Mouse (Mus musculus) intestine, postnatal 0 days (tissue): ENCODE measurements around the gene Cyp4a10. TPM values are rescaled to one million over a fixed set of nuclear protein-coding genes. Genes with fewer than 3 reads are reported as not detected.
"Not testable (repeated sequence)": the region's sequence is repeated elsewhere in the genome, so short reads cannot be mapped to it uniquely, and the experiment has no call there.

ENCODE experiments used
- ATAC-seq: fragments of 200-750 bp; cut with Nextera tagmentation; 2 replicates; pipeline ENCODE4 v1.8.0; 2017; ENCODE audit warnings: mild to moderate bottlenecking, moderate TSS enrichment, moderate library complexity
- H3K27ac ChIP-seq: fragments of 300-500 bp; sonication (generic); 2 replicates; pipeline ENCODE4 v1.5.1; 2014; ENCODE audit warnings: mild to moderate bottlenecking, low read depth, low read length, moderate library complexity
- H3K27me3 ChIP-seq: fragments of 300-500 bp; sonication (generic); replicated peaks from 2 replicates; pipeline ENCODE4 v1.6.1; 2014; ENCODE audit warnings: low read length, mixed read lengths; ENCODE audit not compliant: control insufficient read depth, insufficient read depth
- H3K36me3 ChIP-seq: fragments of 300-500 bp; sonication (generic); 2 replicates; pipeline ENCODE4 v1.6.1; 2014; ENCODE audit warnings: mild to moderate bottlenecking, moderate library complexity; ENCODE audit not compliant: control insufficient read depth, insufficient read depth
- H3K4me1 ChIP-seq: fragments of 300-500 bp; sonication (generic); replicated peaks from 2 replicates; pipeline ENCODE4 v1.6.1; 2014; ENCODE audit warnings: antibody characterized with exemption, low read length, mixed read lengths; ENCODE audit not compliant: control insufficient read depth, insufficient read depth
- H3K4me2 ChIP-seq: fragments of 300-500 bp; sonication (generic); replicated peaks from 2 replicates; pipeline ENCODE4 v1.6.1; 2014; ENCODE audit warnings: low read depth, mild to moderate bottlenecking, moderate library complexity
- H3K4me3 ChIP-seq: fragments of 300-500 bp; sonication (generic); 2 replicates; pipeline ENCODE4 v1.5.1; 2014; ENCODE audit warnings: low read depth, low read length
- H3K9ac ChIP-seq: fragments of 300-500 bp; sonication (generic); 2 replicates; pipeline ENCODE4 v1.6.1; 2014; ENCODE audit warnings: mild to moderate bottlenecking, low read depth, low read length
- H3K9me3 ChIP-seq: fragments of 300-500 bp; sonication (generic); 2 replicates; pipeline ENCODE4 v1.6.1; 2016; ENCODE audit warnings: mixed run types; ENCODE audit not compliant: control insufficient read depth
- CTCF ChIP-seq: sonication (generic); IDR thresholded peaks from 2 replicates; pipeline ENCODE4 v1.5.1; 2016; ENCODE audit warnings: low read depth, mild to moderate bottlenecking, control low read depth, antibody characterized with exemption, moderate library complexity
- WGBS: fragments of 180-500 bp; shearing (Covaris S2); extraction: QIAGEN DNeasy Blood & Tissue Kit; methylation state at CpG from one replicate; pipeline ENCODE4 v1.1.7; 2014; 5-methylcytosine and 5-hydroxymethylcytosine counted together
- polyA plus RNA-seq: library from polyadenylated mRNA; unstranded; fragments of >200 nt; fragmentation: Nextera tagmentation; extraction: Ambion mirVana; gene quantifications from 2 replicates; pipeline ENCODE4 v1.2.1, GENCODE M21; 2015

Gene Cyp4a10
- polyA plus RNA-seq, 1 experiment from 2014 or later, result 3.5 TPM

DNA sequence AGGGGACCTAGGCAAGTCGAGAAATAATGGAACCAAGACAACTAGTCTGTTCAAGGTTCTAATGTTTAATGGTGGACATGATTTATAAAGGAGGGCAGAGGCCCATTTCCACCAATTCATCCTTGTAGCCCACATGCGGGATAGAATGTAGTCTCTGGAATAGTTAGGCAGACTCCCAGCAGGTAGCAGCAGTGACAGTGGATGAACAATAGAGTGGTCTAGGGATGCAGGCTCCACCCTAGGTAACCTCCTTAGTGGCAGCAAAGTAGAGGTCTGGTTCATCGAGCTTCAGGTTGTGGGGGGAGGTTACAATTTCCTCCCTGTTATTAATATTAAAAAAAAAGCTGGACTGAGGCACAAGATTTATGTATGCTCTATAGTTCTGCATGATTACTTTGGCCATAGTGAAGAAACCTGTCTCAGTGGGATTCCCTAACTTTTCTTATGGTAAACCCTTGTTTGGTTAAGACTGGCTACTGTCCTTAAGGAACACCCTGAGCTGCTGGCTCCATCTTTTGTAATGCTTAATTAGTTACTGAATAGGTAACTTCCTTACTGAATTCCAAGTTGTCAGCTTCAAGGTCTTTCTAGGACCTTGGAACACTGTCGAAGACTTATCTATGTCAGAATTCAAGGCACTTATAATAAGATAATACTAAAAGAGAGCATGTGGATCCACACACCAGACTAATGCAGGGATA lies 39.9 kb downstream of the Cyp4a10 start:
- no peak for TF ChIP-seq CTCF
- 60% methylated on average over 4 of the region's 4 CpGs for WGBS
- no peak overlapping the region for H3K9ac ChIP-seq
- H3K27me3 ChIP-seq, result no peaks in the 10 kb centered on the region
- ATAC-seq, result no peak
- no peak overlapping the region for H3K4me2 ChIP-seq
- H3K9me3 ChIP-seq, result no peaks in the 10 kb centered on the region
- no peaks in the 10 kb centered on the region for H3K36me3 ChIP-seq
- no peak overlapping the region for H3K27ac ChIP-seq
- H3K4me3 ChIP-seq, result no peak overlapping the region
- H3K4me1 ChIP-seq, result no peaks in the 10 kb centered on the region

GRCm38 (mm10) chr4:115561236-115561635 lies 43.2 kb downstream of the Cyp4a10 start:
- WGBS, result 68% methylated on average over 5 of the region's 5 CpGs
- H3K27ac ChIP-seq, H3K9ac ChIP-seq, H3K4me1 ChIP-seq, H3K4me3 ChIP-seq, H3K9me3 ChIP-seq, H3K36me3 ChIP-seq, H3K27me3 ChIP-seq, ATAC-seq, H3K4me2 ChIP-seq: not testable (repeated sequence)

- no peak for ATAC-seq
- Histone ChIP-seq H3K4me3 (no peak within 1 kb of the TSS), H3K9me3 (no peaks in the 10 kb centered on the region), H3K4me2 (no peak within 1 kb of the TSS), H3K27me3 (no peaks in the 10 kb centered on the region), H3K27ac (no peak within 1 kb of the TSS), H3K4me1 (no peaks in the 10 kb centered on the region), H3K9ac (no peak within 1 kb of the TSS), H3K36me3 (no peaks in the 10 kb centered on the region)
- TF ChIP-seq CTCF, result no peak
- WGBS, result 69% methylated on average over 3 of the region's 3 CpGs
Observed at GRCm38 (mm10) chr4:115563401-115563800, 45.3 kb downstream of the Cyp4a10 start, which contains the start of gene Cyp4a31. Gene Cyp4a31, plus strand, starts transcription at chr4:115563649.

DNA sequence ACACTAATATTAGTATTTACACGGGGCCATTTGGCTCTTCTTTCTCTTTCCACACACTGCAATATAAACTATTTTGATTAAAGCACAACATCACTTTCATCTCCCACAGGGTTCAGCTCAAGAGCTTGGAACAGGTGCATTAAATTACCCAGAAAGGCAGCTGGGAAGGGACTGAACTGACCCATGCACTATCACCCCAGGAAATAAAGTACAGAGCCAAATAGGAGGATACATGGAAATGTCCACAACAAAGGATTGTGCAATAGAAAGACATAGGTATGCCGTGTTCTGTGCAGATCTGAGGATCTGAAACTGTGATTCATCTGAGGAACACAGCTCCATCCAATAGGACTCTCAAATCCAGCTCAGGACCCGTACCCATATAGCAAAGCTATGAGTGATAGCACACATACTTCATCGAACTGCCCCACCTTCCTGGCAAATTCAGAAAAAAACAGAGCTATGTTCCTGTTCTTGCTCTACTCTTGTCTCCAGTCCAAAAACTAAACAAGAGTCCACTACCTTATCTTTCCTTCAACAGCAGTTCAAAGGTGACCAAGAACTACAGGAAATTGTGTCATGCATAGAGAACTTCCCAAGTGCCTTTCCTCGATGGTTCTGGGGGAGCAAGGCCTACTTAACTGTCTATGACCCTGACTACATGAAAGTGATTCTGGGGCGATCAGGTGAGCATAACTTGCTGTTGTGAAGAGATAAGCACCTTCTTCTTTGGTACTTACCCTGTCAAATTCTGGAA lies 46.6 kb downstream of the Cyp4a10 start:
- not testable (repeated sequence) for H3K36me3 ChIP-seq, H3K4me1 ChIP-seq, H3K4me2 ChIP-seq, H3K4me3 ChIP-seq, H3K27me3 ChIP-seq, ATAC-seq, H3K9ac ChIP-seq, H3K27ac ChIP-seq, H3K9me3 ChIP-seq
- WGBS, result 71% methylated on average over 6 of the region's 6 CpGs

- no peak for ATAC-seq
- no peaks in the 10 kb centered on the region for H3K4me1 ChIP-seq
- H3K27ac ChIP-seq, result no peak overlapping the region
- no peaks in the 10 kb centered on the region for H3K9me3 ChIP-seq
- no peak overlapping the region for H3K4me3 ChIP-seq
- no peaks in the 10 kb centered on the region for H3K27me3 ChIP-seq
- no peak overlapping the region for H3K4me2 ChIP-seq
- H3K9ac ChIP-seq, result no peak overlapping the region
- TF ChIP-seq CTCF, result no peak
- H3K36me3 ChIP-seq, result no peaks in the 10 kb centered on the region
- WGBS, result 80% methylated on average over 3 of the region's 3 CpGs
Observed at GRCm38 (mm10) chr4:115575255-115575654, 57.2 kb downstream of the Cyp4a10 start.

- Histone ChIP-seq H3K9ac (no peak overlapping the region), H3K36me3 (no peaks in the 10 kb centered on the region), H3K4me1 (no peaks in the 10 kb centered on the region), H3K27ac (no peak overlapping the region), H3K9me3 (no peaks in the 10 kb centered on the region), H3K4me3 (no peak overlapping the region), H3K4me2 (no peak overlapping the region), H3K27me3 (no peaks in the 10 kb centered on the region)
- 93% methylated on average over 2 of the region's 2 CpGs for WGBS
- TF ChIP-seq CTCF, result no peak
- no peak for ATAC-seq
Observed at GRCm38 (mm10) chr4:115575776-115576175, 57.7 kb downstream of the Cyp4a10 start.
